Mouse (Mus musculus): ENCODE data around the gene Rbm18.

GRCm38 (mm10) chr2:36093301-36093700 is 43.3 kb downstream of the Rbm18 start:
- TF ChIP-seq CTCF (IDR thresholded peaks at IDR 0.05; ENCODE audit: extremely low read depth, insufficient read length, insufficient replicate concordance, low read depth, low read length) (no peak), POLR2A (IDR thresholded peaks at IDR 0.05; ENCODE audit: low read depth, low read length) (no peak)
